Mouse (Mus musculus): ENCODE data around the gene Lca5l.

- TF ChIP-seq GATA1 (IDR thresholded peaks at IDR 0.05; ENCODE audit: borderline replicate concordance, low read length) (no peak), CTCF (IDR thresholded peaks at IDR 0.05; ENCODE audit: low read depth, low read length) (no peak), GATA2 (IDR thresholded peaks at IDR 0.05; ENCODE audit: borderline replicate concordance, low read depth, low read length) (no peak), TAL1 (conservative IDR thresholded peaks at IDR 0.05; ENCODE audit: low read depth, low read length) (no peak)
Measured at GRCm38 (mm10) chr16:96201485-96202232, 9.6 kb upstream of the Lca5l start.
